Mouse (Mus musculus) G1E (cell line): ENCODE results near the gene Zfp13.

Source experiments
- CTCF ChIP-seq: IDR thresholded peaks from 2 replicates; pipeline ENCODE4 v1.5.1; 2012; ENCODE audit warnings: low read depth, low read length, inconsistent platforms, mixed read lengths
- GATA1 ChIP-seq: IDR thresholded peaks from 2 replicates; pipeline ENCODE4 v1.6.1; 2012; ENCODE audit warnings: borderline replicate concordance, low read length, inconsistent platforms, mixed read lengths
- GATA2 ChIP-seq: IDR thresholded peaks from 2 replicates; pipeline ENCODE4 v1.6.1; 2012; ENCODE audit warnings: low read depth, low read length, inconsistent platforms, borderline replicate concordance
- POLR2AphosphoS5 ChIP-seq: IDR thresholded peaks from 2 replicates; pipeline ENCODE4 v1.6.1; 2012; ENCODE audit warnings: low read depth, low read length, inconsistent platforms; ENCODE audit not compliant: insufficient replicate concordance
- TAL1 ChIP-seq: conservative IDR thresholded peaks from 2 replicates; pipeline ENCODE4 v1.6.1; 2012; ENCODE audit warnings: low read depth, low read length, inconsistent platforms, mixed read lengths

DNA sequence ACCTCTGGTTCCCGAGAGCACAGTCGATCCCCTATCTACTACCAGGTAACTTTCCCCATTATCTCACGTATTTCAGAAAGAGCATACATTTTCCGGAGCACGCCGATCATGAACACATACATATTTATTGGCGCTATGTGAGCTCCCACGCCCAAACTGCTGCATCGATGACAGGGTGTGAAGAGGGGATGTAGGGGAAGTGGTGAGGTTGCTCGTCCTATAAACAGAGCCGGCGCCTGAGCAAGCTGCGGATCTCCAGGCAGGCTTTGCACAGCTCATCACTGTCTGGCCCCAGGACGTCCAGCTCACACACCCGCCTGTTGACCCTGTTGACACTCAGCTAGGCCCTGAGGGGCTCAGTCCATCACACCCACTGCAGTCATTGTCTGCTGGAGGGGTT is 48.4 kb downstream of the Zfp13 start:
- no peak for TF ChIP-seq GATA1
- no peak for TF ChIP-seq CTCF
- TF ChIP-seq POLR2AphosphoS5 = no peak
- TF ChIP-seq GATA2 = no peak
- no peak for TF ChIP-seq TAL1
